Mouse (Mus musculus) heart, embryonic 11.5 days (tissue): ENCODE measurements at regions not wholly inside any gene's neighbourhood (a gene's known extent, or its start where the extent isn't known, plus 50 kb on each side); places are given as distances from the start of the nearest gene placed in this dataset.

ENCODE experiments used
- ATAC-seq: fragments of 200-750 bp; cut with Nextera tagmentation; replicated peaks from 2 replicates; pipeline ENCODE4 v1.8.0; 2017; ENCODE audit warnings: moderate library complexity; ENCODE audit not compliant: insufficient number of reproducible peaks, low FRiP score, low TSS enrichment
- H3K27ac ChIP-seq: fragments of 300-500 bp; sonication (generic); 2 replicates; pipeline ENCODE4 v1.5.1; 2014; ENCODE audit warnings: mild to moderate bottlenecking, low read depth, low read length
- H3K27me3 ChIP-seq: fragments of 300-500 bp; sonication (generic); 2 replicates; pipeline ENCODE4 v1.6.1; 2014; ENCODE audit warnings: mild to moderate bottlenecking, low read length, mixed read lengths; ENCODE audit not compliant: control insufficient read depth, insufficient read depth
- H3K36me3 ChIP-seq: fragments of 300-500 bp; sonication (generic); 2 replicates; pipeline ENCODE4 v1.6.1; 2014; ENCODE audit warnings: mild to moderate bottlenecking, low read length, moderate library complexity, mixed read lengths; ENCODE audit not compliant: control insufficient read depth, insufficient read depth
- H3K4me1 ChIP-seq: fragments of 300-500 bp; sonication (generic); 2 replicates; pipeline ENCODE4 v1.6.1; 2014; ENCODE audit warnings: low read length; ENCODE audit not compliant: control insufficient read depth, insufficient read depth
- H3K4me2 ChIP-seq: fragments of 300-500 bp; sonication (generic); 2 replicates; pipeline ENCODE4 v1.6.1; 2014; ENCODE audit warnings: mild to moderate bottlenecking, moderate library complexity
- H3K4me3 ChIP-seq: fragments of 300-500 bp; sonication (generic); 2 replicates; pipeline ENCODE4 v1.5.1; 2014; ENCODE audit warnings: low read depth, low read length
- H3K9ac ChIP-seq: fragments of 300-500 bp; sonication (generic); 2 replicates; pipeline ENCODE4 v1.6.1; 2014; ENCODE audit warnings: mild to moderate bottlenecking, low read depth, low read length, moderate library complexity
- H3K9me3 ChIP-seq: fragments of 300-500 bp; sonication (generic); replicated peaks from 2 replicates; pipeline ENCODE4 v1.6.1; 2016; ENCODE audit warnings: low read length; ENCODE audit not compliant: control insufficient read depth
- WGBS: fragments of 180-500 bp; shearing (Covaris S2); extraction: QIAGEN DNeasy Blood & Tissue Kit; methylation state at CpG from one replicate; pipeline ENCODE4 v1.1.7; 2014; ENCODE audit not compliant: insufficient replicate concordance; 5-methylcytosine and 5-hydroxymethylcytosine counted together

DNA sequence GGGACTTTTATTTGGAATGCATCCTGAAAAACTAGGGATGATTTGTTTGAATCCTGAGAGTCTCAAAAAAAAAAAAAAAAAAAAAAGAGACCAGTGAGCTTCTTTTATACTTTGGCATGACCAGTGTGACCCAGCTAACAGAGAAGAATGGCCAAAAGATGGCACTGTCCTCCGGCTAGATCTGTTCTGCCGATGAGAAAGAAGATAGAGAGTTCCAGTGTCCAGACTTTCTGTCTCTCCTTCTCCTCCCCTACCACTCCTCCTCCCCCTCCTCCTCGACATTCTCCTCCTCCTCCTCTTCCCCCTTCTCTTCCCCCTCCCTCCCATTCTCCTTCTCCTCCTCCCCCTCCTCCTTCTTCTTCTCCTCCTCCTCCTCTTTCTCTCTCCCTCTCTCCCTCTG, 84.6 kb upstream of the Sfswap start:
- H3K27me3 ChIP-seq = no peaks in the 10 kb centered on the region
- no peak overlapping the region for H3K27ac ChIP-seq

GRCm38 (mm10) chr5:129417516-129417915, 83.5 kb upstream of the Sfswap start:
- no peak overlapping the region for H3K9ac ChIP-seq
- H3K4me3 ChIP-seq = no peak overlapping the region
- 65% methylated on average over 3 of the region's 3 CpGs for WGBS

More for the DNA sequence above, 84.6 kb upstream of the Sfswap start:
- no peak overlapping the region for H3K4me3 ChIP-seq
- no peak overlapping the region for H3K4me2 ChIP-seq
- WGBS = 14% methylated on average over 3 of the region's 3 CpGs
- peaks cover 10% of the 10 kb centered on the region; the same call in 1 of the 2 replicates for H3K4me1 ChIP-seq
- H3K36me3 ChIP-seq = no peaks in the 10 kb centered on the region
- no peak for ATAC-seq
- H3K9ac ChIP-seq = 0 out of 2 replicates have a peak overlapping the region, but pooled peaks have one; percentile 67
- no peaks in the 10 kb centered on the region for H3K9me3 ChIP-seq

DNA sequence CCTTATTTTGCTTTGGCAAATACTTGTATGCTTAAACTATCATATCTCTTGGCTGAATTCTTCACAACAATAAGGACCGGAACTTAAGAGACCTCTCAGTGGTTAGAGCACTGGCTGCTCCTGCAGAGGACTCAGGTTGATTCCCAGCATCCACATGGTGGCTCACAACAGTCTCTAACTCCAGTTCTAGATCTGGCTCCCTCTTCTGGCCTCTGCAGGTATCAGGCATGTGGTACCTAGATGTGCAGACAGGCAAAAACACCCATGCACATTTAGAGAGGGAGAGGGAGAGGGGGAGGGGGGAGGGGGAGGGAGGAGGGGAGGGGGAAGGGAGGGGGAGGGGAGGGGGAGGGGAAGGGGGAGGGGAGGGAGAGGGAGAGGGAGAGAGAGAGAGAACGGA, 80.0 kb upstream of the Sfswap start:
- WGBS = 64% methylated on average over 2 of the region's 2 CpGs

More at GRCm38 (mm10) chr5:129417516-129417915, 83.5 kb upstream of the Sfswap start:
- no peak for ATAC-seq
- Histone ChIP-seq H3K27me3 (no peaks in the 10 kb centered on the region), H3K4me1 (peaks cover 10% of the 10 kb centered on the region; the same call in 1 of the 2 replicates), H3K9me3 (no peaks in the 10 kb centered on the region), H3K4me2 (no peak overlapping the region), H3K27ac (no peak overlapping the region), H3K36me3 (no peaks in the 10 kb centered on the region)

GRCm38 (mm10) chr5:129429897-129430296, 71.1 kb upstream of the Sfswap start:
- Histone ChIP-seq H3K9ac (no peak overlapping the region), H3K27me3 (no peaks in the 10 kb centered on the region), H3K4me2 (no peak overlapping the region), H3K36me3 (no peaks in the 10 kb centered on the region), H3K4me1 (no peaks in the 10 kb centered on the region), H3K27ac (no peak overlapping the region), H3K9me3 (no peaks in the 10 kb centered on the region), H3K4me3 (no peak overlapping the region)
- no peak for ATAC-seq

More for the DNA sequence above, 80.0 kb upstream of the Sfswap start:
- Histone ChIP-seq H3K36me3 (no peaks in the 10 kb centered on the region), H3K4me1 (peaks cover 2% of the 10 kb centered on the region; the same call in 1 of the 2 replicates), H3K9ac (no peak overlapping the region), H3K4me3 (no peak overlapping the region), H3K27ac (no peak overlapping the region), H3K9me3 (no peaks in the 10 kb centered on the region), H3K27me3 (no peaks in the 10 kb centered on the region), H3K4me2 (no peak overlapping the region)
- ATAC-seq = no peak

- WGBS = 70% methylated on average over 3 of the region's 3 CpGs
- Histone ChIP-seq H3K27ac (no peak overlapping the region), H3K4me3 (no peak overlapping the region), H3K4me2 (no peak overlapping the region), H3K9ac (no peak overlapping the region), H3K9me3 (no peaks in the 10 kb centered on the region), H3K36me3 (no peaks in the 10 kb centered on the region), H3K27me3 (no peaks in the 10 kb centered on the region), H3K4me1 (no peaks in the 10 kb centered on the region)
- no peak for ATAC-seq
These were observed 70.7 kb upstream of the Sfswap start for GRCm38 (mm10) chr5:129430330-129430729.

- WGBS = 60% methylated on average over 7 of the region's 7 CpGs
- ATAC-seq = no peak
- no peaks in the 10 kb centered on the region for H3K36me3 ChIP-seq
These were observed 51.0 kb upstream of the Sfswap start for GRCm38 (mm10) chr5:129449931-129450573.

More at GRCm38 (mm10) chr5:129449931-129450573, 51.0 kb upstream of the Sfswap start:
- Histone ChIP-seq H3K27ac (no peak overlapping the region), H3K4me3 (no peak overlapping the region), H3K9me3 (no peaks in the 10 kb centered on the region), H3K4me1 (peaks cover 8% of the 10 kb centered on the region), H3K9ac (no peak overlapping the region), H3K4me2 (no peak overlapping the region), H3K27me3 (no peaks in the 10 kb centered on the region)
